In genomic region chr12:78277386-78277785, GRCm38 (mm10) we compare ENCODE assay signal across 21 mouse cellular contexts. TPM values are rescaled to one million over a fixed set of nuclear protein-coding genes. Genes with fewer than 3 reads are reported as not detected.
A peak's percentile ranks its signal among the peaks of the same experiment; 100 is the strongest.
DNase-seq lines count a peak whose midpoint lies in the region; ATAC-seq and TF ChIP-seq lines count a peak whose summit lies in the region.
"Had no signal": no experiment of that assay in that cellular context is flagged by ENCODE, and none has a peak within 500 bp of the region (broad histone marks: within the 10 kb centered on the region; RNA-seq: fewer than 3 reads in every experiment).

No protein-coding gene starts in this region.

- no peak overlapping the region for H3K27ac ChIP-seq in hindbrain, postnatal 0 days
- no peak overlapping the region for H3K27ac ChIP-seq in hindbrain, embryonic 11.5 days (ENCODE audit: low read depth, low read length)
- H3K27ac ChIP-seq in midbrain, embryonic 14.5 days (replicated peaks; ENCODE audit: low read depth, low read length) = no peak overlapping the region
- no peak overlapping the region for H3K27ac ChIP-seq in midbrain, embryonic 16.5 days (ENCODE audit: low read length)
- H3K27ac ChIP-seq: embryonic facial prominence, embryonic 15.5 days; gastrocnemius, adult 2 months; heart, embryonic 10.5 days; hindbrain, embryonic 12.5 days; limb, embryonic 13.5 days; liver, embryonic 15.5 days had no signal

- H3K4me3 ChIP-seq in hindbrain, postnatal 0 days (ENCODE audit: low read length) = no peak overlapping the region
- H3K4me3 ChIP-seq in hindbrain, embryonic 11.5 days (ENCODE audit: low read depth, low read length) = no peak overlapping the region
- no peak overlapping the region for H3K4me3 ChIP-seq in midbrain, embryonic 14.5 days (replicated peaks; ENCODE audit: low read depth, low read length)
- no peak overlapping the region for H3K4me3 ChIP-seq in midbrain, embryonic 16.5 days (ENCODE audit: low read depth, low read length)
- H3K4me3 ChIP-seq: embryonic facial prominence, embryonic 15.5 days; gastrocnemius, adult 2 months; heart, embryonic 10.5 days; hindbrain, embryonic 12.5 days; limb, embryonic 13.5 days; liver, embryonic 15.5 days; megakaryocyte, embryonic 14.5 days had no signal

- 66% methylated on average over 2 of the region's 2 CpGs for WGBS in hindbrain, postnatal 0 days
- 88% methylated on average over 2 of the region's 2 CpGs for WGBS in hindbrain, embryonic 11.5 days
- 88% methylated on average over 2 of the region's 2 CpGs for WGBS in midbrain, embryonic 14.5 days
- WGBS in midbrain, embryonic 16.5 days = 76% methylated on average over 2 of the region's 2 CpGs

- H3K27me3 ChIP-seq in hindbrain, postnatal 0 days (ENCODE audit: insufficient read depth, low read length) = no peaks in the 10 kb centered on the region
- H3K27me3 ChIP-seq in hindbrain, embryonic 11.5 days (ENCODE audit: control insufficient read depth, insufficient read depth, low read length) = no peaks in the 10 kb centered on the region
- H3K27me3 ChIP-seq in midbrain, embryonic 14.5 days (ENCODE audit: control insufficient read depth, insufficient read depth, low read length) = no peaks in the 10 kb centered on the region
- H3K27me3 ChIP-seq in midbrain, embryonic 16.5 days (ENCODE audit: control insufficient read depth, insufficient read depth, low read depth, low read length) = no peaks in the 10 kb centered on the region
- H3K27me3 ChIP-seq: embryonic facial prominence, embryonic 15.5 days; hindbrain, embryonic 12.5 days; limb, embryonic 13.5 days; liver, embryonic 15.5 days; megakaryocyte, embryonic 14.5 days had no signal

- H3K4me2 ChIP-seq in hindbrain, postnatal 0 days (ENCODE audit: low read depth, low read length) = no peak overlapping the region
- no peak overlapping the region for H3K4me2 ChIP-seq in hindbrain, embryonic 11.5 days (replicated peaks; ENCODE audit: low read depth, low read length)
- no peak overlapping the region for H3K4me2 ChIP-seq in midbrain, embryonic 14.5 days (ENCODE audit: low read length)
- no peak overlapping the region for H3K4me2 ChIP-seq in midbrain, embryonic 16.5 days (ENCODE audit: low read length)
- H3K4me2 ChIP-seq: embryonic facial prominence, embryonic 15.5 days; hindbrain, embryonic 12.5 days; limb, embryonic 13.5 days; liver, embryonic 15.5 days had no signal

- peak; percentile 23 for DNase-seq in hindbrain, postnatal 0 days (ENCODE audit: low spot score)
- DNase-seq in hindbrain, embryonic 11.5 days (ENCODE audit: low spot score) = no peak
- peak; percentile 40 for DNase-seq in midbrain, embryonic 14.5 days
- DNase-seq in adipocyte (ENCODE audit: low spot score) = peak; percentile 54
- DNase-seq in urinary bladder, postnatal 36 days (ENCODE audit: low spot score in 2 of 2) = no peak
- no peak for DNase-seq in left cerebral cortex, adult 11 months (ENCODE audit: low spot score)
- DNase-seq: adrenal gland, postnatal 36 days; cerebellum, postnatal 10 days; gastrocnemius, adult 2 months; kidney, adult 2 months; kidney, postnatal 25 days; layer of hippocampus, adult 9-11 months; thymus, postnatal 36 days had no signal

- no peaks in the 10 kb centered on the region for H3K9me3 ChIP-seq in hindbrain, postnatal 0 days (ENCODE audit: low read length)
- H3K9me3 ChIP-seq in hindbrain, embryonic 11.5 days (ENCODE audit: control insufficient read depth, low read length) = no peaks in the 10 kb centered on the region
- no peaks in the 10 kb centered on the region; the same call in 1 of the 2 replicates for H3K9me3 ChIP-seq in midbrain, embryonic 14.5 days (ENCODE audit: control insufficient read depth, low read length)
- H3K9me3 ChIP-seq in midbrain, embryonic 16.5 days (replicated peaks; ENCODE audit: control insufficient read depth, low read length, poor library complexity, severe bottlenecking) = peaks cover 5% of the 10 kb centered on the region; the same call in 1 of the 2 replicates
- H3K9me3 ChIP-seq: embryonic facial prominence, embryonic 15.5 days; heart, embryonic 10.5 days; limb, embryonic 13.5 days; liver, embryonic 15.5 days had no signal

- no peaks in the 10 kb centered on the region for H3K4me1 ChIP-seq in hindbrain, postnatal 0 days (ENCODE audit: insufficient read depth, low read length)
- no peaks in the 10 kb centered on the region for H3K4me1 ChIP-seq in hindbrain, embryonic 11.5 days (replicated peaks; ENCODE audit: control insufficient read depth, insufficient read depth, low read length)
- no peaks in the 10 kb centered on the region for H3K4me1 ChIP-seq in midbrain, embryonic 14.5 days (ENCODE audit: control insufficient read depth, insufficient read depth, low read length)
- no peaks in the 10 kb centered on the region for H3K4me1 ChIP-seq in midbrain, embryonic 16.5 days (ENCODE audit: control insufficient read depth, insufficient read depth, low read length)
- H3K4me1 ChIP-seq: embryonic facial prominence, embryonic 15.5 days; hindbrain, embryonic 12.5 days; limb, embryonic 13.5 days; liver, embryonic 15.5 days had no signal

- ATAC-seq in hindbrain, postnatal 0 days = no peak
- no peak for ATAC-seq in hindbrain, embryonic 11.5 days (ENCODE audit: low FRiP score)
- ATAC-seq in midbrain, embryonic 14.5 days (ENCODE audit: low FRiP score, low TSS enrichment) = no peak
- no peak for ATAC-seq in midbrain, embryonic 16.5 days
- ATAC-seq: inflammation-experienced regulatory T-cells, adult 6 months had no signal

- no peak for TF ChIP-seq CTCF in hindbrain, postnatal 0 days (IDR thresholded peaks at IDR 0.05; ENCODE audit: low read depth)

- no peak overlapping the region for H3K9ac ChIP-seq in hindbrain, postnatal 0 days (replicated peaks; ENCODE audit: low read length)
- no peak overlapping the region for H3K9ac ChIP-seq in hindbrain, embryonic 11.5 days (ENCODE audit: low read depth, low read length)
- H3K9ac ChIP-seq in midbrain, embryonic 14.5 days (replicated peaks; ENCODE audit: low read length) = no peak overlapping the region
- no peak overlapping the region for H3K9ac ChIP-seq in midbrain, embryonic 16.5 days (ENCODE audit: low read depth, low read length)
- H3K9ac ChIP-seq: embryonic facial prominence, embryonic 15.5 days; hindbrain, embryonic 12.5 days; limb, embryonic 13.5 days; liver, embryonic 15.5 days had no signal

- H3K36me3 ChIP-seq in hindbrain, postnatal 0 days (ENCODE audit: insufficient read depth, low read length) = no peaks in the 10 kb centered on the region
- H3K36me3 ChIP-seq in hindbrain, embryonic 11.5 days (ENCODE audit: control insufficient read depth, insufficient read depth, low read length) = no peaks in the 10 kb centered on the region
- H3K36me3 ChIP-seq in midbrain, embryonic 14.5 days (ENCODE audit: control insufficient read depth, insufficient read depth, low read length) = no peaks in the 10 kb centered on the region
- no peaks in the 10 kb centered on the region for H3K36me3 ChIP-seq in midbrain, embryonic 16.5 days (ENCODE audit: control insufficient read depth, insufficient read depth, low read length)
- H3K36me3 ChIP-seq: embryonic facial prominence, embryonic 15.5 days; heart, embryonic 10.5 days; hindbrain, embryonic 12.5 days; limb, embryonic 13.5 days; liver, embryonic 15.5 days had no signal

RNA-seq across cellular contexts. Expression of gene Gphn, which starts 51.2 kb away (rescaled TPM):
- total RNA-seq in hindbrain, postnatal 0 days (2014; rRNA removed) = 66.4 and 68.8 TPM in 2 replicates
- polyA plus RNA-seq in hindbrain, postnatal 0 days (2015; fragmentation: Nextera tagmentation; extraction: Ambion mirVana) = 55.4 and 56.6 TPM in 2 replicates
- polyA plus RNA-seq in hindbrain, embryonic 11.5 days (2014; fragmentation: Nextera tagmentation; extraction: Ambion mirVana) = 18.2 and 22.5 TPM in 2 replicates
- 58.4 and 67.3 TPM in 2 replicates for polyA plus RNA-seq in midbrain, embryonic 14.5 days (2014; fragmentation: Nextera tagmentation; extraction: Ambion mirVana)
- 48.4 and 60.7 TPM in 2 replicates for polyA plus RNA-seq in midbrain, embryonic 16.5 days (2015; fragmentation: Nextera tagmentation; extraction: Ambion mirVana)

Comparison
In these comparisons a context has a peak if more than half of its experiments do, and no peak if none do; other contexts are left out.
1. DNase-seq: peak in hindbrain, postnatal 0 days (single experiment), midbrain, embryonic 14.5 days (single experiment) and adipocyte (single experiment); none in hindbrain, embryonic 11.5 days (single experiment), urinary bladder, postnatal 36 days (0 of 2) and left cerebral cortex, adult 11 months (single experiment).